ENCODE assay signal across 14 mouse cellular contexts in genomic region chr2:75689482-75690158, GRCm38 (mm10). TPM values are rescaled to one million over a fixed set of nuclear protein-coding genes. Genes with fewer than 3 reads are reported as not detected.
A peak's percentile ranks its signal among the peaks of the same experiment; 100 is the strongest.
DNase-seq lines count a peak whose midpoint lies in the region; ATAC-seq and TF ChIP-seq lines count a peak whose summit lies in the region.
"Had no signal": no experiment of that assay in that cellular context is flagged by ENCODE, and none has a peak within 500 bp of the region (broad histone marks: within the 10 kb centered on the region; RNA-seq: fewer than 3 reads in every experiment).

No protein-coding gene starts in this region.

- TF ChIP-seq EP300 in CH12.LX (IDR thresholded peaks at IDR 0.05; ENCODE audit: low read length), result peak; percentile 20; the same call in 1 of the 2 replicates
- TF ChIP-seq EP300 in heart, postnatal 0 days (IDR thresholded peaks at IDR 0.05; ENCODE audit: low read depth), result no peak

- H3K4me1 ChIP-seq in heart, embryonic 10.5 days, result peaks cover 80% of the 10 kb centered on the region
- H3K4me1 ChIP-seq in kidney, embryonic 16.5 days (ENCODE audit: insufficient read depth, low read length), result peaks cover 43% of the 10 kb centered on the region
- H3K4me1 ChIP-seq in CH12.LX (ENCODE audit: control insufficient read depth in 1 of 2, insufficient read depth in 2 of 2), result peaks cover 23 to 95% of the 10 kb centered on the region in 2 experiments
- H3K4me1 ChIP-seq in heart, postnatal 0 days (ENCODE audit: control insufficient read depth, insufficient read depth), result peaks cover 78% of the 10 kb centered on the region
- no peaks in the 10 kb centered on the region for H3K4me1 ChIP-seq in hindbrain, embryonic 14.5 days (replicated peaks; ENCODE audit: control insufficient read depth, insufficient read depth, low read length)

- H3K4me2 ChIP-seq in kidney, embryonic 16.5 days (replicated peaks; ENCODE audit: low read depth, low read length), result no peak overlapping the region
- peak overlapping the region; percentile 65 for H3K4me2 ChIP-seq in CH12.LX (ENCODE audit: insufficient read depth, low read depth, poor library complexity, severe bottlenecking)
- no peak overlapping the region for H3K4me2 ChIP-seq in heart, postnatal 0 days (ENCODE audit: low read depth, low read length)
- H3K4me2 ChIP-seq in hindbrain, embryonic 14.5 days (replicated peaks), result no peak overlapping the region
- H3K4me2 ChIP-seq: hindbrain, embryonic 12.5 days had no signal

- no peak overlapping the region for H3K4me3 ChIP-seq in heart, embryonic 10.5 days
- no peak overlapping the region for H3K4me3 ChIP-seq in kidney, embryonic 16.5 days (ENCODE audit: low read length)
- H3K4me3 ChIP-seq in CH12.LX (replicated peaks in 1 of 3; ENCODE audit: low read depth in 2 of 3, low read length in 2 of 3, poor library complexity in 1 of 3), result no peak overlapping the region
- no peak overlapping the region for H3K4me3 ChIP-seq in heart, postnatal 0 days (ENCODE audit: low read depth, low read length)
- H3K4me3 ChIP-seq in hindbrain, embryonic 14.5 days (replicated peaks; ENCODE audit: low read length), result no peak overlapping the region
- H3K4me3 ChIP-seq: hindbrain, embryonic 12.5 days; limb, embryonic 10.5 days had no signal

- in situ Hi-C loops in CH12.LX (cut with MboI; ENCODE audit: low pct_ligation_motif_present, low pct_unique_long_range_greater_than_20kb, low sequenced_read_pairs), result loop anchor here (10.0 kb wide), 1 partner anchor 85 kb away; no protein-coding TSS in a partner anchor

- peak; percentile 55; the same call in 1 of the 2 replicates for ATAC-seq in kidney, embryonic 16.5 days (ENCODE audit: low FRiP score, low TSS enrichment)
- peak; percentile 42; the same call in 1 of the 2 replicates for ATAC-seq in heart, postnatal 0 days (ENCODE audit: insufficient read depth, low read depth)
- ATAC-seq in hindbrain, embryonic 14.5 days (ENCODE audit: low FRiP score), result no peak
- ATAC-seq: forebrain, postnatal 0 days had no signal

- TF ChIP-seq RAD21 in CH12.LX (IDR thresholded peaks at IDR 0.05; ENCODE audit: low read depth, low read length), result no peak; the same call in 1 of the 2 replicates

- H3K9ac ChIP-seq in kidney, embryonic 16.5 days (replicated peaks; ENCODE audit: low read length), result no peak overlapping the region
- H3K9ac ChIP-seq in CH12.LX (ENCODE audit: insufficient read depth, low read depth), result no peak overlapping the region; the same call in 1 of the 2 replicates
- no peak overlapping the region for H3K9ac ChIP-seq in heart, postnatal 0 days (replicated peaks; ENCODE audit: low read depth, low read length)
- no peak overlapping the region for H3K9ac ChIP-seq in hindbrain, embryonic 14.5 days
- H3K9ac ChIP-seq: forebrain, postnatal 0 days; hindbrain, embryonic 12.5 days had no signal

- H3K79me2 ChIP-seq in CH12.LX (replicated peaks; ENCODE audit: control insufficient read depth, extremely low read depth, insufficient read depth, poor library complexity, severe bottlenecking), result peaks cover 68% of the 10 kb centered on the region

- H3K9me3 ChIP-seq in heart, embryonic 10.5 days, result no peaks in the 10 kb centered on the region
- no peaks in the 10 kb centered on the region for H3K9me3 ChIP-seq in kidney, embryonic 16.5 days (ENCODE audit: low read length)
- no peaks in the 10 kb centered on the region for H3K9me3 ChIP-seq in CH12.LX (replicated peaks; ENCODE audit: low read length)
- H3K9me3 ChIP-seq in heart, postnatal 0 days (replicated peaks; ENCODE audit: control insufficient read depth, low read length), result no peaks in the 10 kb centered on the region
- H3K9me3 ChIP-seq in hindbrain, embryonic 14.5 days (ENCODE audit: control insufficient read depth, low read length), result no peaks in the 10 kb centered on the region
- H3K9me3 ChIP-seq: hindbrain, embryonic 12.5 days; limb, embryonic 10.5 days had no signal

- no peaks in the 10 kb centered on the region for H3K27me3 ChIP-seq in heart, embryonic 10.5 days (ENCODE audit: insufficient read depth, poor library complexity, severe bottlenecking)
- H3K27me3 ChIP-seq in kidney, embryonic 16.5 days (ENCODE audit: insufficient read depth, low read length), result no peaks in the 10 kb centered on the region
- no peaks in the 10 kb centered on the region for H3K27me3 ChIP-seq in CH12.LX (replicated peaks)
- no peaks in the 10 kb centered on the region for H3K27me3 ChIP-seq in heart, postnatal 0 days (ENCODE audit: control insufficient read depth, insufficient read depth, low read length)
- H3K27me3 ChIP-seq in hindbrain, embryonic 14.5 days (ENCODE audit: control insufficient read depth, insufficient read depth, low read length), result no peaks in the 10 kb centered on the region
- H3K27me3 ChIP-seq: hindbrain, embryonic 12.5 days had no signal

- peak overlapping the region; percentile 67; the same call in 1 of the 2 replicates for H3K27ac ChIP-seq in heart, embryonic 10.5 days
- H3K27ac ChIP-seq in kidney, embryonic 16.5 days (ENCODE audit: low read length), result no peak overlapping the region
- peak overlapping the region; percentile 85 for H3K27ac ChIP-seq in CH12.LX (ENCODE audit: insufficient read depth, low read depth)
- peak overlapping the region; percentile 46 for H3K27ac ChIP-seq in heart, postnatal 0 days (ENCODE audit: low read depth)
- no peak overlapping the region for H3K27ac ChIP-seq in hindbrain, embryonic 14.5 days
- H3K27ac ChIP-seq: hindbrain, embryonic 12.5 days; limb, embryonic 10.5 days had no signal

- no peak for TF ChIP-seq POLR2A in CH12.LX (IDR thresholded peaks at IDR 0.05; ENCODE audit: low read depth, low read length)

- H3K36me3 ChIP-seq in heart, embryonic 10.5 days, result 0 out of 2 replicates have a peak, but pooled peaks cover 3% of the 10 kb centered on the region
- H3K36me3 ChIP-seq in kidney, embryonic 16.5 days (ENCODE audit: insufficient read depth, low read length), result no peaks in the 10 kb centered on the region
- peaks cover 6 to 54% of the 10 kb centered on the region in 2 experiments for H3K36me3 ChIP-seq in CH12.LX (replicated peaks in 1 of 2; ENCODE audit: control insufficient read depth in 1 of 2, insufficient read depth in 1 of 2, low read length in 1 of 2)
- H3K36me3 ChIP-seq in heart, postnatal 0 days (replicated peaks; ENCODE audit: control insufficient read depth, insufficient read depth, low read length), result no peaks in the 10 kb centered on the region
- H3K36me3 ChIP-seq in hindbrain, embryonic 14.5 days (replicated peaks; ENCODE audit: control insufficient read depth, insufficient read depth), result no peaks in the 10 kb centered on the region
- H3K36me3 ChIP-seq: hindbrain, embryonic 12.5 days had no signal

- dilution Hi-C loops in CH12.LX (cut with MboI; ENCODE audit: extremely low pct_ligation_motif_present, extremely low pct_unique_long_range_greater_than_20kb, low sequenced_read_pairs), result no loop called here

- DNase-seq in heart, embryonic 10.5 days (ENCODE audit: low spot score), result no peak
- DNase-seq in heart, adult 18-20 months, result no peak
- no peak for DNase-seq in kidney, postnatal 14 days
- peak; percentile 84 for DNase-seq in CH12.LX (ENCODE audit: extremely low read depth)
- DNase-seq in heart, postnatal 0 days (ENCODE audit: low spot score), result no peak
- DNase-seq in hindbrain, embryonic 14.5 days (ENCODE audit: low spot score), result no peak
- no peak for DNase-seq in layer of hippocampus, adult 8-10 months (ENCODE audit: low spot score in 2 of 2)
- DNase-seq: cerebellum, adult 2 months; embryo, embryonic 11 days; forebrain, postnatal 0 days; gastrocnemius, postnatal 10 days had no signal

- 87% methylated on average over 10 of the region's 10 CpGs for WGBS in heart, embryonic 10.5 days
- 45% methylated on average over 10 of the region's 10 CpGs for WGBS in kidney, embryonic 16.5 days
- 71% methylated on average over 10 of the region's 10 CpGs for WGBS in heart, postnatal 0 days
- WGBS in hindbrain, embryonic 14.5 days, result 74% methylated on average over 10 of the region's 10 CpGs

- no peak for TF ChIP-seq CTCF in CH12.LX (conservative IDR thresholded peaks at IDR 0.05 in 1 of 2, IDR thresholded peaks at IDR 0.05 in 1 of 2; ENCODE audit: low read depth in 2 of 2, low read length in 2 of 2)
- TF ChIP-seq CTCF in heart, postnatal 0 days (IDR thresholded peaks at IDR 0.05; ENCODE audit: low read depth), result no peak

TF ChIP-seq in CH12.LX, 34 proteins besides CTCF, POLR2A, EP300 and RAD21 (continues in another document):
- TF ChIP-seq TCF12 (IDR thresholded peaks at IDR 0.05; ENCODE audit: low read depth, low read length), result peak; percentile 41; the same call in 1 of the 2 replicates
- TF ChIP-seq CHD2 (IDR thresholded peaks at IDR 0.05; ENCODE audit: low read length), result no peak; the same call in 1 of the 2 replicates
- TF ChIP-seq CHD1 (IDR thresholded peaks at IDR 0.05; ENCODE audit: low read depth, low read length), result 0 out of 2 replicates have a peak, but pooled peaks have one; percentile 33
- 0 out of 2 replicates have a peak, but pooled peaks have one; percentile 22 for TF ChIP-seq MAFK (IDR thresholded peaks at IDR 0.05; ENCODE audit: insufficient replicate concordance, low read length)
- peak; percentile 81 for TF ChIP-seq BHLHE40 (IDR thresholded peaks at IDR 0.05; ENCODE audit: low read depth, low read length)

RNA-seq across cellular contexts. Expression of gene Nfe2l2, which starts 14.8 kb away (rescaled TPM):
- polyA plus RNA-seq in heart, embryonic 10.5 days (2016; fragmentation: Nextera tagmentation; extraction: Ambion mirVana), result 42.8 and 45.0 TPM in 2 replicates
- 10 to 100 TPM; 58.8 to 61.7 TPM for total RNA-seq in heart, adult 18-20 months (2021)
- 87.7 and 90.7 TPM in 2 replicates for polyA plus RNA-seq in kidney, embryonic 16.5 days (2015; fragmentation: Nextera tagmentation; extraction: Ambion mirVana)
- total RNA-seq in CH12.LX (2012; rRNA removed) (11.6 and 13.9 TPM in 2 replicates), CH12.LX (2014; rRNA removed) (21.7 and 23.3 TPM in 2 replicates)
- polyA plus RNA-seq in CH12.LX (2012; ENCODE audit: insufficient read length, low read depth), result 32.6 and 35.5 TPM in 2 replicates
- 47.1 and 55.2 TPM in 2 replicates for total RNA-seq in heart, postnatal 0 days (2014; rRNA removed; ENCODE audit: low replicate concordance)
- polyA plus RNA-seq in heart, postnatal 0 days (2015; fragmentation: Nextera tagmentation; extraction: Ambion mirVana), result 50.1 and 50.4 TPM in 2 replicates
- 11.2 and 14.5 TPM in 2 replicates for polyA plus RNA-seq in hindbrain, embryonic 14.5 days (2014; fragmentation: Nextera tagmentation; extraction: Ambion mirVana)
- total RNA-seq in layer of hippocampus, adult 8-10 months (2022), result 10 to 100 TPM; 14.1 to 29.2 (median 20.6) TPM

RNA-seq across cellular contexts. Expression of gene Hnrnpa3, which starts 30.6 kb away (rescaled TPM):
- 188 and 209 TPM in 2 replicates for polyA plus RNA-seq in heart, embryonic 10.5 days (2016; fragmentation: Nextera tagmentation; extraction: Ambion mirVana)
- 100 to 1,000 TPM; 157 to 174 TPM for total RNA-seq in heart, adult 18-20 months (2021)
- 281 and 293 TPM in 2 replicates for polyA plus RNA-seq in kidney, embryonic 16.5 days (2015; fragmentation: Nextera tagmentation; extraction: Ambion mirVana)
- 83.1 and 105 TPM in 2 replicates for total RNA-seq in CH12.LX (2012; rRNA removed)
- total RNA-seq in CH12.LX (2014; rRNA removed), result 229 and 278 TPM in 2 replicates
- polyA plus RNA-seq in CH12.LX (2012; ENCODE audit: insufficient read length, low read depth), result 373 and 540 TPM in 2 replicates
- total RNA-seq in heart, postnatal 0 days (2014; rRNA removed; ENCODE audit: low replicate concordance), result 26.0 and 33.9 TPM in 2 replicates
- polyA plus RNA-seq in heart, postnatal 0 days (2015; fragmentation: Nextera tagmentation; extraction: Ambion mirVana), result 93.6 and 102 TPM in 2 replicates
- 135 and 140 TPM in 2 replicates for polyA plus RNA-seq in hindbrain, embryonic 14.5 days (2014; fragmentation: Nextera tagmentation; extraction: Ambion mirVana)
- total RNA-seq in layer of hippocampus, adult 8-10 months (2022), result 100 to 1,000 TPM; 271 to 283 (median 276) TPM

Comparison
In these comparisons a context has a peak if more than half of its experiments do, and no peak if none do; other contexts are left out.
1. H3K27ac ChIP-seq: peak in heart, embryonic 10.5 days (single experiment), CH12.LX (single experiment) and heart, postnatal 0 days (single experiment); none in kidney, embryonic 16.5 days (single experiment) and hindbrain, embryonic 14.5 days (single experiment).